Mouse (Mus musculus) spleen, adult 2 months (tissue): ENCODE data around the gene Mob3a. TPM values are rescaled to one million over a fixed set of nuclear protein-coding genes. Genes with fewer than 3 reads are reported as not detected.

Source experiments
- DNase-seq, 2 experiments: peaks; one replicate each; pipeline versions ENCODE4 v3.0.0 to v3.0.0-alpha.2; 2012 to 2021; ENCODE audit warnings: low spot score in 2 of 2, low read depth in 1 of 2
- H3K27ac ChIP-seq: fragments of 200-500 bp; 2 replicates; pipeline ENCODE4 v1.5.1; 2012; ENCODE audit warnings: low read length, inconsistent platforms; ENCODE audit not compliant: insufficient read depth
- H3K27me3 ChIP-seq: fragments of 200-500 bp; 2 replicates; pipeline ENCODE4 v1.6.1; 2012; ENCODE audit warnings: mild to moderate bottlenecking, moderate library complexity, low read length, inconsistent platforms; ENCODE audit not compliant: control insufficient read depth, insufficient read depth
- H3K36me3 ChIP-seq: fragments of 200-500 bp; 2 replicates; pipeline ENCODE4 v1.6.1; 2012; ENCODE audit warnings: mild to moderate bottlenecking, low read length, inconsistent platforms; ENCODE audit not compliant: control insufficient read depth, insufficient read depth
- H3K4me1 ChIP-seq: fragments of 200-500 bp; 2 replicates; pipeline ENCODE4 v1.6.1; 2011; ENCODE audit warnings: inconsistent platforms; ENCODE audit not compliant: control insufficient read depth, insufficient read depth, insufficient read length
- H3K4me3 ChIP-seq: fragments of 200-500 bp; 2 replicates; pipeline ENCODE4 v1.5.1; 2011; ENCODE audit warnings: mild to moderate bottlenecking, inconsistent platforms; ENCODE audit not compliant: insufficient read depth, insufficient read length; ENCODE audit errors: extremely low read depth
- CTCF ChIP-seq: fragments of 200-500 bp; IDR thresholded peaks from 2 replicates; pipeline ENCODE4 v1.5.1; 2011; ENCODE audit warnings: mild to moderate bottlenecking, inconsistent platforms; ENCODE audit not compliant: insufficient read depth, insufficient read length, insufficient replicate concordance; ENCODE audit errors: extremely low read depth
- POLR2A ChIP-seq: fragments of 200-500 bp; IDR thresholded peaks from 2 replicates; pipeline ENCODE4 v1.6.1; 2011; ENCODE audit warnings: low read depth, low read length, inconsistent platforms
- WGBS: fragments of 180-500 bp; shearing (Covaris S2); methylation state at CpG from one replicate; pipeline ENCODE4 v1.1.7; 2018; 5-methylcytosine and 5-hydroxymethylcytosine counted together
- polyA plus RNA-seq: library from polyadenylated mRNA; depleted of rRNA; stranded (reverse); fragments of >200 nt; gene quantifications from 2 replicates; pipeline ENCODE4 v1.2.3, GENCODE M21; 2012

Mob3a gene
- polyA plus RNA-seq, 1 experiment = 130 TPM

- no peak for DNase-seq
- peak overlapping the region; percentile 56; the same call in 1 of the 2 replicates for H3K27ac ChIP-seq
- H3K4me3 ChIP-seq = peak overlapping the region; percentile 82; the same call in 1 of the 2 replicates
- 34% methylated on average over 5 of the region's 5 CpGs for WGBS
- peaks cover 63% of the 10 kb centered on the region for H3K4me1 ChIP-seq
- H3K27me3 ChIP-seq = no peaks in the 10 kb centered on the region
- no peak for TF ChIP-seq POLR2A
- no peak for TF ChIP-seq CTCF
- peaks cover 43% of the 10 kb centered on the region for H3K36me3 ChIP-seq
Measured at GRCm38 (mm10) chr10:80674161-80674711, 27.5 kb downstream of the Mob3a start.

GRCm38 (mm10) chr10:80673690-80674089 is 28.1 kb downstream of the Mob3a start:
- H3K4me1 ChIP-seq = peaks cover 62% of the 10 kb centered on the region
- WGBS = 76% methylated on average over 3 of the region's 3 CpGs
- no peak overlapping the region for H3K4me3 ChIP-seq
- H3K27me3 ChIP-seq = no peaks in the 10 kb centered on the region
- TF ChIP-seq POLR2A = no peak
- no peak for TF ChIP-seq CTCF
- H3K27ac ChIP-seq = 0 out of 2 replicates have a peak overlapping the region, but pooled peaks have one; percentile 56
- DNase-seq = no peak
- peaks cover 48% of the 10 kb centered on the region for H3K36me3 ChIP-seq

GRCm38 (mm10) chr10:80671936-80672690 is 29.7 kb downstream of the Mob3a start:
- H3K27me3 ChIP-seq = no peaks in the 10 kb centered on the region
- no peak overlapping the region for H3K27ac ChIP-seq
- peaks cover 64% of the 10 kb centered on the region for H3K36me3 ChIP-seq
- H3K4me1 ChIP-seq = peaks cover 51% of the 10 kb centered on the region
- no peak for DNase-seq
- no peak for TF ChIP-seq CTCF
- TF ChIP-seq POLR2A = no peak
- 68% methylated on average over 11 of the region's 11 CpGs for WGBS
- H3K4me3 ChIP-seq = no peak overlapping the region

- Histone ChIP-seq H3K36me3 (peaks cover 72% of the 10 kb centered on the region), H3K4me3 (no peak overlapping the region), H3K4me1 (peaks cover 51% of the 10 kb centered on the region), H3K27me3 (no peaks in the 10 kb centered on the region), H3K27ac (no peak overlapping the region)
- TF ChIP-seq POLR2A (no peak), CTCF (no peak)
- no peak for DNase-seq
- 90% methylated on average over 4 of the region's 4 CpGs for WGBS
Measured at GRCm38 (mm10) chr10:80671251-80671650, 30.5 kb downstream of the Mob3a start.

DNA sequence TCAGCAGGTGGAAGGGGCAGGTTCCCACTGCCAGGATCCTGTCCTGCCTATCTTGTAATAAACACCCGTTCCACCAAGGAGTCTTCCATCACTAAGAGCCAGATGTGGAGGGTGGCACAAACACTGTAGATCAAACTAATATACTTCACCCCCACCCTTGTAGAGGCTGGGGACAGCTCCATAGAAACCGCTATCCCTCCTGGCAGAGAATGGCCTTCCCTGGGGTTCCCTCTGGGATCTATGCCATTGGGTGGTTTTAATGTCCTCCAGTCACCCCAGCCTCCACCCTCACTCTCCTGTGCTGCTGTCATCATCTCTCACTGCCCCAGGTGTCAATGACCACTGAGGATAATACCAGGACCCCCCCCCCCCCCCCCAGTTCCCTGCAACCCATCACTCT is 31.2 kb downstream of the Mob3a start:
- Histone ChIP-seq H3K4me3 (no peak overlapping the region), H3K27me3 (no peaks in the 10 kb centered on the region), H3K27ac (peak overlapping the region; percentile 44), H3K4me1 (peaks cover 58% of the 10 kb centered on the region), H3K36me3 (peaks cover 77% of the 10 kb centered on the region)
- 95% methylated on average over 2 of the region's 2 CpGs for WGBS
- TF ChIP-seq POLR2A (no peak), CTCF (no peak)
- DNase-seq = no peak

GRCm38 (mm10) chr10:80669737-80670485 is 31.9 kb downstream of the Mob3a start:
- TF ChIP-seq POLR2A = no peak
- TF ChIP-seq CTCF = no peak
- peaks cover 64% of the 10 kb centered on the region for H3K4me1 ChIP-seq
- WGBS = 76% methylated on average over 7 of the region's 7 CpGs
- H3K27ac ChIP-seq = peak overlapping the region; percentile 44
- H3K4me3 ChIP-seq = no peak overlapping the region
- H3K36me3 ChIP-seq = peaks cover 77% of the 10 kb centered on the region
- no peaks in the 10 kb centered on the region for H3K27me3 ChIP-seq
- no peak for DNase-seq
